In the genomic region with DNA sequence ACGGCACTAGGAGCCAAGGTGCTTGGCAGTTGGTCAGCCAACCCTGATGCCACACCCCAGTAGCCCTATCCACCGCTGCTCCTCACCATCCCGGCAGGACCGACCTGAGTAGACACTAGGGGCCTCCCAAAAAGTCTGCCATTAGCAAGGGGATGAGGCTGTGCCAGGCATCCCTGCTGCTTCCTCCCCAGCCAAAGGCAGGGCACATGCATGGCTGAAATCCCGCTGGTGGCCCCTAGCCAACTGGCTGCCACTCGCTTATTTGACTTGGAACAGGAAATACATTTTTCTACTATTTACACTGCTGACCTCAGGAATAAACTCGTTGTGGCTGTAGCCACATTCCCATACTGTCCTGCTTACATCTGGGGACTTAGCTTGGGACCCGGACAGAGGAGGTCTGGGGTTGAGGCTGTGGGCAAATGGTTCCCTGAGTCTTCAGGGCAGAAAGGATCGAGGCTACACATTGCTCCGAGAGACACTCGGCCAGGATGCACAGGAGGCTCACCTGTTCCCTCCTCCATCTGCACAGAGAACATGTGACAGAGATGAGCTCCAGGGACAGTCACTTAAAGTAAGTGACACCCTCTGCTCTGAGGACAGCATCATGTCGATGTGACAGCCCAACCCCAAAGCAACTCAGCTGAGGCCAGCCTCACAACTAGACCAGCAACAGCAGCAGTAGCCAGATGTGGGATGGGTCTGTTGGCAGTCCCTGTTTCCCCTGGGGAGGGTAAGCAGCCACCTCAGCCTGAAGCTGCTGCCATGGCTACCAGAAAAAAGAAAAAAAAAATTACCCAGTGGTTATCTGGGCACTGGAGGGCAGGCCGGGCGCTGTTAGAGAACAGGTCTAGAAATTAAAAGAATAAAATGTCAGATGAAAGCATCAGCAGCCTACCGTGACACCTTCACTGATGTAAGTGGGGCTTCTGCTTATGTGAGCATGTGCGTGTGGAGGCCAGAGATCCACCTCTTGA, we compare ENCODE assay signal across 8 mouse cellular contexts. TPM values are rescaled to one million over a fixed set of nuclear protein-coding genes. Genes with fewer than 3 reads are reported as not detected.
DNase-seq lines count a peak whose midpoint lies in the region; ATAC-seq and TF ChIP-seq lines count a peak whose summit lies in the region.

No protein-coding gene starts in this region.

- 52% methylated on average over 16 of the region's 16 CpGs for WGBS in stomach, postnatal 0 days

- H3K9me3 ChIP-seq in stomach, postnatal 0 days (ENCODE audit: control insufficient read depth, low read length): no peaks in the 10 kb centered on the region

- no peak overlapping the region for H3K27ac ChIP-seq in gastrocnemius, adult 2 months
- 0 out of 2 replicates have a peak overlapping the region, but pooled peaks have one; percentile 25 for H3K27ac ChIP-seq in stomach, postnatal 0 days (replicated peaks)

- no peak for TF ChIP-seq CTCF in gastrocnemius, adult 2 months (IDR thresholded peaks at IDR 0.05)
- no peak for TF ChIP-seq CTCF in stomach, postnatal 0 days (IDR thresholded peaks at IDR 0.05; ENCODE audit: low read depth)

- H3K9ac ChIP-seq in stomach, postnatal 0 days (ENCODE audit: low read length): no peak overlapping the region

- H3K36me3 ChIP-seq in stomach, postnatal 0 days (ENCODE audit: control insufficient read depth, insufficient read depth, low read length): no peaks in the 10 kb centered on the region

- intact Hi-C loops in gastrocnemius, adult 2 months (cut with DNase I): no loop called here

- no peak for TF ChIP-seq EP300 in stomach, postnatal 0 days (optimal IDR thresholded peaks at IDR 0.05)

- H3K4me3 ChIP-seq in gastrocnemius, adult 2 months: no peak overlapping the region
- no peak overlapping the region for H3K4me3 ChIP-seq in stomach, postnatal 0 days (ENCODE audit: low read depth, low read length)

- no peak overlapping the region for H3K4me2 ChIP-seq in stomach, postnatal 0 days (replicated peaks; ENCODE audit: low read depth)

- H3K4me1 ChIP-seq in stomach, postnatal 0 days (replicated peaks; ENCODE audit: control insufficient read depth, insufficient read depth): peaks cover 8% of the 10 kb centered on the region; the same call in 1 of the 2 replicates

- peak; percentile 43 for DNase-seq in gastrocnemius, adult 2 months
- DNase-seq in gastrocnemius, adult 18-20 months (ENCODE audit: low spot score): no peak
- peak; percentile 86 for DNase-seq in adrenal gland, postnatal 10 days
- DNase-seq in heart, adult 9 months (ENCODE audit: low spot score in 2 of 2): peak; percentile 22 to 35
- DNase-seq in kidney, postnatal 25 days: peak; percentile 61 to 69
- peak; percentile 87 for DNase-seq in stomach, postnatal 0 days (ENCODE audit: low spot score)
- DNase-seq in thymus, postnatal 0 days (ENCODE audit: low spot score): no peak
- DNase-seq in layer of hippocampus, adult 9-10 months (ENCODE audit: low spot score): no peak

- no peaks in the 10 kb centered on the region for H3K27me3 ChIP-seq in stomach, postnatal 0 days (ENCODE audit: control insufficient read depth, insufficient read depth, low read length)

- ATAC-seq in stomach, postnatal 0 days (ENCODE audit: low FRiP score, low TSS enrichment): peak; percentile 66

RNA-seq across cellular contexts. Expression of a gene that starts 45.5 kb away (rescaled TPM):
- 10 to 100 TPM in 1 of 2 experiments, 1 to 10 TPM in 1; 9.2 to 13.0 TPM for total RNA-seq in gastrocnemius, adult 2 months (2021)
- 10 to 100 TPM; 11.3 to 12.9 TPM for total RNA-seq in gastrocnemius, adult 18-20 months (2021)
- 10 to 100 TPM; 39.5 to 53.0 TPM for total RNA-seq in adrenal gland, postnatal 10 days (2021)
- 45.3 and 59.7 TPM in 2 replicates for polyA plus RNA-seq in stomach, postnatal 0 days (2015; fragmentation: Nextera tagmentation; extraction: Ambion mirVana)
- 8.5 and 11.7 TPM in 2 replicates for polyA plus RNA-seq in thymus, postnatal 0 days (2015; fragmentation: Nextera tagmentation; extraction: Ambion mirVana)

Comparison
In these comparisons a context has a peak if more than half of its experiments do, and no peak if none do; other contexts are left out.
1. DNase-seq: peak in gastrocnemius, adult 2 months (single experiment), adrenal gland, postnatal 10 days (single experiment), heart, adult 9 months (2 of 2), kidney, postnatal 25 days (2 of 2) and stomach, postnatal 0 days (single experiment); none in gastrocnemius, adult 18-20 months (single experiment), thymus, postnatal 0 days (single experiment) and layer of hippocampus, adult 9-10 months (single experiment).